Mouse (Mus musculus): ENCODE results near the gene Wfdc8.

Wfdc8 gene

DNA sequence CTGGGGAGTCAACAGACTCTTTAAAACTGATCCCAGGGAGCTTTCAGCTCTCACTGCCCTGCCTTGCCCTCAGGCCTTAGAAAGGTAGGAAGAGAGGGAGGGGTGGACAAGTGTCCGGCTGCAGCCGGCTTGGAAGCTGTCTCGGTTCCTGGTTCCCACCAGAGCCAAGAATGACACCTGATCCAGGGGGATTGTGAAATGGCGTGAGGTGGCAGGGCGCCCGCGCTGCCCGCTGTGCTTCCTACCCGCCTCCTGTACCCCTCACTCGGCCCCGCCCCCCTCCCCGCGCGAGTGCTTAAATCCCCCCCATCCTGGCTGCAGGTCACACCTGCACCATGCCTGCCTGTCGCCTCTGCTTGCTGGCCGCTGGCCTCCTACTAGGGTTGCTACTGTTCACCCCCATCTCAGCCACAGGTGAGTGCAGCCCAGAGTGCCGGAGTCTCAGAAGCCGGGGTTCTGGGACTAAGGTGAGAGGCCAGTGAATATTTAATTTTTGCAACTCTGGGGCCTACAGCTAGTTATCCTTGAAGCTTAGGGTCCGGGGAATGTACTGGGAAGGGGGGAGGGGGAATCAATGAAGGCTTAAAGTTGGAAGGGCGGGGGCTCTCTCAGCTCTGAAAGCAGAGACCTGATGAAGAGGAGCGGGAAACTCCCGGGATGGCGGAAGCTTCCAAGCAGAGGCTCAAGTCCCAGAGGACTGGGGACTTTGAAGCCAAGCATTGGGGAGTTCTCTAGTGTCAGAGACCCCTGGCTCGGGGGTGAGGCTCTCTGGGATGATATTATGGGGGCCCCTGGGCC lies 50.8 kb downstream of the Wfdc8 start, which contains the start of gene Wfdc2:
TSS of gene Wfdc2 (plus strand) at position 23 of the 798 bp plus-strand sequence.
- no peak for DNase-seq (ENCODE audit: low spot score)

- DNase-seq (ENCODE audit: low spot score), result no peak
Observed at GRCm38 (mm10) chr2:164560106-164560505, 53.3 kb downstream of the Wfdc8 start.

DNA sequence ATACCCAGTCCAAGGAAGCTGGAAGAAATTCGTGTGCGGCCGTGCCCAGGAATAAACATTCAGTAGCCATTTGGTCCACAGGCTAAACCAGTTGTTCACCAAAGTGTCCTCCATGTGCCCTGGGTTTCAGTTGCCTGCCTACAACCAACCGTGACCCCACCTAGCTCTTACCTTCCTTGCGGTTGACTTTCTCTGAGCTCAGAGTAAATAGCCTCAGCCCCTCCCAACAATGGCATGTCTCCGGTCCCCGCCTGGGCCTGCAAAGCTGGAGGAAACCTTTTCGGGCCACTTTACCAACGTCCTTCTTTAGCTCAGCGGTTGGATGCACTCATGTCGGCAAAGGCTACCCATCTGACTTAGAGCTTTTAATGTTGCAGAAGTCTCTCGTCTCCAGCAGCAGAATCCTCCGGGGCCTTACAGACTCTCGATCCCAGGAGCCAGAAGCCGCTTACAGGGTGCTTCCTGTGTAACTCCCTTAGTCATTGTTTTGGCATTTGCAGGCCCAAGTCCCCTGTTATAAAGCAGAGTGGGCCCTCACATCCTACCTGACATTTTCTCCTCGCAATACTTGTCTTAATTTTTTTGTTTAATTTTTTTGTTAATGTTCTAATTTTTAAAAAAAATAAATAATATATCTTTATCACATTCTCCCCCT lies 54.3 kb downstream of the Wfdc8 start:
- DNase-seq (ENCODE audit: low spot score), result no peak

DNA sequence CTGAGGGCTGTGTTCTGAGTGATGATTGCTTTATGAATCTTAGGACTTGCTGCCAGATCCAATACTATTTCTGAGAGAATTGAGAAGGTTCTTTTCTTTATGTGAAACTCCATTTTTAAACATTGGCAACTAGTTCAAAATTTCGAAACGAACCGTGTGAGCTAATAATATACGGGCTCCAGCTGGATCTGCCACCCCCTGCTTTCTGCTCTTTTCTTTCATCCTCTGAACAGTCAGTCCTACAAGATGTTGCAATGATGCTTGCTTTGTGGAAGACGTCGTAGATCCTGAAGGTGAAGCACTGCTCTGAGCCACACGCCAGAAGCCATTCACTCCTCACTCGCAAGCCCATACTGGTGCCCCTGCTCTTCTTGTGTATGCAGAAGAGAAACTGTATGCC lies 55.0 kb downstream of the Wfdc8 start:
- peak; percentile 27 for DNase-seq (ENCODE audit: low spot score)

DNA sequence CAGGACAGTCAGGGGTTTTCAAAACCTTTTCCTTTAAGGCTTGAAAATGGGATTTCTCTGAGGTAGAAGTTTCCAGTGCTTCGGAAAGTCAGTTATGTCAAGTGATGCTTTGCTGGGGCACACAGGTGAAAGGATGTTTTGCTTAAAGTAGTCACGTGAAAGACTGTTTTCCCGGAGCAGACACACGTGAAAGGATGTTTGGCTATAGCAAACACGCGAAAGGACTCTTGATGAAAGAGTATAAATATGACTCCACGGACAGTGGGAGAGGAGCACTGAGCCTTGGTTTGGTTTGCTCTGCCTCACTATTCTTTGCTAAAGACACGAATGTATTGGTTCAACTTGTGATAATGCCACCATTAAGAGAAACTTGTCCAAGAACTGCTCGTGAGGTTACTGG lies 61.9 kb downstream of the Wfdc8 start:
- DNase-seq (ENCODE audit: low spot score), result no peak

DNA sequence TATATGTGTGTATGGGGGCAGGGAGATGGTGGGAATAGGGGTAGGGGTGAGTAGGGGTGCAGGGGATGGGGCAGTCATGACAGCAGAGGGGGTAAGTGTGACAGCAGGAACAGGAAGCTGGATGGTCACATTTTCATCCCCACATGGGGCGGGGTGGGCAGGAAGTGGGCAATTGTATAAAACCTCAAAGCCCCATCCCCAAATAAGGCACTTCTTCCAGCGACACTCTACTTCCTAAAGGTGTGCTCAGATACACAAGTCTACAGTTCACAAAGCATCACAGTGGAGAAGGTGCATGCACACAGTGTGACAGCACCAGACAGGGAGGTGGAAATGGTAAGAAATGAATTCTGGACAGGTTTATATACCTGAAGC lies 62.5 kb downstream of the Wfdc8 start:
- DNase-seq (ENCODE audit: low spot score), result no peak

DNA sequence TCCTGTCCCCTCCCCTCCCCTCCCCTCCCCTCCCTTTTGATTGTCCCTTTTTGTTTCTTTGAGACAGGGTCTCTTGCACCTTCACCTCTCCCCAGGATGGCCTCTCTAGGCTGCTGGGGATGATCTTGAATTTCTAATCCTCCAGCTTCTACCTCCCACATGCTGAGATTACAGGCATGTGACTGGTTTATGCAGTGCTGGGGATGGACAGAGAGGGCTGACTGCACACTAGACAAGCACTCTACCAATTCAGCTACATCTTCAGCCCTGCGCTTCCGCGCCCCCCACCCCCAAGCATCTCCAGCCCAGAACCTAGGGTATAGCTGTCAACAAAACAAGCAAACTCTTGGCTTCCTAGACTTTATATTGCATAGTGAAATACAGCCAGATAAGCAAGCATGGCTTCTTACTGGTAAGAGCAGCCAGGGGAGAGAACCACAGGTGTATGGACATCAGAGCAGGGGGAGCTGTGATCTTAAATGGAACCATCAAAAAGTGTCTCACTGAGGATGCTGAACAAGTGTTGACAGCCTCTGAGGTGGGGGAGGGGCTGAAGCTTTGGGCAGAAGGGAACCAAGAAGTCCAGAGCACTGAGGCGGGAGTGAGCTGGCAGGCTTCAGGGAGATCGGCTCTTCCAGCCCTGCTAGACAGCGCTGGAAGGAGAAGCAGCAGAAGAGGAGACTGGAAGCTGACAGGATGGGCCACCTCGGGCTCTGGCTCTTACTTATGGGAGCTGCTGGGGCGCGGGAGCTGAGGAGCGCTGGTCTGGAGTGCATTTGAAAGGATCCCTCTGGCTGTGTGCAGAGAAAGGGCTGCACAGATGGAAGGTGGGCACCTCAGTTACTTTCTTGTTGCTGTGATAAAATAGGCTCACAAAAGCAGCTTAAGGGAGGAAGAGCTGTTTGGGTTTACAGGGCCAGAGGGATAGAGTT lies 63.2 kb downstream of the Wfdc8 start:
- DNase-seq (ENCODE audit: low spot score), result peak; percentile 30

DNA sequence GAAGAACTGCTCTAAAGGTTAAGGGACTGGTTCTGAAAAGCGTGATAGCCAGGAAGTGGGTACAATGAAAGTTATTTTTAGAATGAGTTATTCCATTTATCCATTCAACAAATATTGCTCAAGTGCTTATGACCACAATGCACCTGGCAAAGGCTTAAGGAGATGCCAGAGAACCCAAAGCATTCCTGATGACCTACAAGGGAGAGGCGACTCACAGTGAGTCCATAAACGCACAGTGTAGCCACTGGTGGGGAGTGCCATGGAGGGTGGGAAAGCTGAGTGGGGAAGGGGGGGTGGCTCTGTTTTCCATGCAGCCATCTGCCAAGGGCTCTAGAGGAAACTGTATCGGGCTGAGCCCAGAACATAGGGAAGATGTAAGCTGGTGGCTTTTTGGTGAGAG lies 64.1 kb downstream of the Wfdc8 start:
- DNase-seq (ENCODE audit: low spot score), result no peak
